Mouse (Mus musculus) midbrain, embryonic 12.5 days (tissue): ENCODE data around the gene Sgms1. TPM values are rescaled to one million over a fixed set of nuclear protein-coding genes. Genes with fewer than 3 reads are reported as not detected.

ENCODE experiments used
- ATAC-seq: fragments of 200-750 bp; cut with Nextera tagmentation; 2 replicates; pipeline ENCODE4 v1.8.0; 2017; ENCODE audit warnings: low read depth, moderate TSS enrichment, moderate library complexity; ENCODE audit not compliant: low FRiP score
- H3K27ac ChIP-seq: fragments of 300-500 bp; sonication (generic); replicated peaks from 2 replicates; pipeline ENCODE4 v1.5.1; 2016; ENCODE audit warnings: mild to moderate bottlenecking
- H3K27me3 ChIP-seq: fragments of 300-500 bp; sonication (generic); 2 replicates; pipeline ENCODE4 v1.6.1; 2016; ENCODE audit warnings: mild to moderate bottlenecking
- H3K36me3 ChIP-seq: fragments of 300-500 bp; sonication (generic); 2 replicates; pipeline ENCODE4 v1.6.1; 2016
- H3K4me1 ChIP-seq: fragments of 300-500 bp; sonication (generic); 2 replicates; pipeline ENCODE4 v1.6.1; 2016
- H3K4me2 ChIP-seq: fragments of 300-500 bp; sonication (generic); replicated peaks from 2 replicates; pipeline ENCODE4 v1.6.1; 2016; ENCODE audit warnings: mild to moderate bottlenecking, moderate library complexity
- H3K4me3 ChIP-seq: fragments of 300-500 bp; sonication (generic); 2 replicates; pipeline ENCODE4 v1.5.1; 2016; ENCODE audit warnings: mild to moderate bottlenecking
- H3K9ac ChIP-seq: fragments of 300-500 bp; sonication (generic); replicated peaks from 2 replicates; pipeline ENCODE4 v1.6.1; 2016; ENCODE audit warnings: mild to moderate bottlenecking, moderate library complexity
- H3K9me3 ChIP-seq: fragments of 300-500 bp; sonication (generic); 2 replicates; pipeline ENCODE4 v1.6.1; 2016; ENCODE audit warnings: mild to moderate bottlenecking
- WGBS: fragments of 180-500 bp; shearing (Covaris S2); methylation state at CpG from one replicate; pipeline ENCODE4 v1.1.7; 2016; 5-methylcytosine and 5-hydroxymethylcytosine counted together
- polyA plus RNA-seq: library from polyadenylated mRNA; unstranded; fragments of >200 nt; fragmentation: Nextera tagmentation; extraction: Ambion mirVana; gene quantifications from 2 replicates; pipeline ENCODE4 v1.2.1, GENCODE M21; 2016

The Sgms1 gene
- polyA plus RNA-seq, 1 experiment from 2014 or later = 15.1 TPM

- H3K9me3 ChIP-seq = no peaks in the 10 kb centered on the region
- WGBS = 90% methylated on average over 3 of the region's 3 CpGs
- H3K4me3 ChIP-seq = no peak overlapping the region
- peaks cover 14% of the 10 kb centered on the region; the same call in 1 of the 2 replicates for H3K4me1 ChIP-seq
- H3K4me2 ChIP-seq = no peak overlapping the region
- no peaks in the 10 kb centered on the region for H3K36me3 ChIP-seq
- ATAC-seq = no peak
- no peaks in the 10 kb centered on the region for H3K27me3 ChIP-seq
- H3K27ac ChIP-seq = no peak overlapping the region
- H3K9ac ChIP-seq = no peak overlapping the region
These were observed 131.9 kb downstream of the Sgms1 start for GRCm38 (mm10) chr19:32257616-32258015.

GRCm38 (mm10) chr19:32256706-32257415, 132.7 kb downstream of the Sgms1 start:
- ATAC-seq = no peak

GRCm38 (mm10) chr19:32255429-32256185, 133.9 kb downstream of the Sgms1 start:
- H3K9ac ChIP-seq = no peak overlapping the region
- no peaks in the 10 kb centered on the region for H3K9me3 ChIP-seq
- WGBS = 17% methylated on average over 6 of the region's 6 CpGs
- no peak overlapping the region for H3K4me3 ChIP-seq
- no peak; the same call in 1 of the 2 replicates for ATAC-seq
- no peaks in the 10 kb centered on the region for H3K27me3 ChIP-seq
- peak overlapping the region; percentile 52 for H3K27ac ChIP-seq
- H3K4me2 ChIP-seq = 0 out of 2 replicates have a peak overlapping the region, but pooled peaks have one; percentile 7
- H3K36me3 ChIP-seq = no peaks in the 10 kb centered on the region
- peaks cover 14% of the 10 kb centered on the region; the same call in 1 of the 2 replicates for H3K4me1 ChIP-seq

More at GRCm38 (mm10) chr19:32256706-32257415, 132.7 kb downstream of the Sgms1 start:
- H3K4me3 ChIP-seq = no peak overlapping the region
- no peak overlapping the region for H3K9ac ChIP-seq
- no peak overlapping the region for H3K27ac ChIP-seq
- H3K36me3 ChIP-seq = no peaks in the 10 kb centered on the region
- no peak overlapping the region for H3K4me2 ChIP-seq
- no peaks in the 10 kb centered on the region for H3K27me3 ChIP-seq
- peaks cover 14% of the 10 kb centered on the region; the same call in 1 of the 2 replicates for H3K4me1 ChIP-seq
- 76% methylated on average over 4 of the region's 4 CpGs for WGBS
- H3K9me3 ChIP-seq = no peaks in the 10 kb centered on the region

GRCm38 (mm10) chr19:32254739-32255344, 134.7 kb downstream of the Sgms1 start:
- no peak for ATAC-seq
- Histone ChIP-seq H3K27ac (peak overlapping the region; percentile 52), H3K4me2 (no peak overlapping the region), H3K4me3 (no peak overlapping the region), H3K27me3 (no peaks in the 10 kb centered on the region), H3K9me3 (no peaks in the 10 kb centered on the region), H3K9ac (no peak overlapping the region), H3K4me1 (peaks cover 14% of the 10 kb centered on the region; the same call in 1 of the 2 replicates), H3K36me3 (no peaks in the 10 kb centered on the region)
- 16% methylated on average over 8 of the region's 8 CpGs for WGBS

GRCm38 (mm10) chr19:32254204-32254603, 135.3 kb downstream of the Sgms1 start:
- Histone ChIP-seq H3K27ac (no peak overlapping the region), H3K27me3 (no peaks in the 10 kb centered on the region), H3K9ac (no peak overlapping the region), H3K4me1 (peaks cover 14% of the 10 kb centered on the region; the same call in 1 of the 2 replicates), H3K4me2 (no peak overlapping the region), H3K4me3 (no peak overlapping the region), H3K36me3 (no peaks in the 10 kb centered on the region), H3K9me3 (no peaks in the 10 kb centered on the region)
- 67% methylated on average over 2 of the region's 2 CpGs for WGBS
- ATAC-seq = no peak

GRCm38 (mm10) chr19:32252987-32253386, 136.5 kb downstream of the Sgms1 start:
- Histone ChIP-seq H3K9me3 (no peaks in the 10 kb centered on the region), H3K9ac (no peak overlapping the region), H3K27ac (no peak overlapping the region), H3K36me3 (no peaks in the 10 kb centered on the region), H3K4me2 (no peak overlapping the region), H3K4me1 (peaks cover 14% of the 10 kb centered on the region; the same call in 1 of the 2 replicates), H3K27me3 (no peaks in the 10 kb centered on the region), H3K4me3 (no peak overlapping the region)
- WGBS = 87% methylated on average over 7 of the region's 7 CpGs
- no peak for ATAC-seq

- H3K9ac ChIP-seq = no peak overlapping the region
- no peak overlapping the region for H3K27ac ChIP-seq
- H3K27me3 ChIP-seq = no peaks in the 10 kb centered on the region
- no peak overlapping the region for H3K4me2 ChIP-seq
- H3K4me1 ChIP-seq = peaks cover 14% of the 10 kb centered on the region; the same call in 1 of the 2 replicates
- H3K9me3 ChIP-seq = no peaks in the 10 kb centered on the region
- no peaks in the 10 kb centered on the region for H3K36me3 ChIP-seq
- no peak overlapping the region for H3K4me3 ChIP-seq
- no peak for ATAC-seq
- 62% methylated on average over 3 of the region's 3 CpGs for WGBS
These were observed 137.1 kb downstream of the Sgms1 start for GRCm38 (mm10) chr19:32252451-32252850.

GRCm38 (mm10) chr19:32249181-32250130, 140.1 kb downstream of the Sgms1 start:
- H3K9me3 ChIP-seq = no peaks in the 10 kb centered on the region
- no peak overlapping the region for H3K4me3 ChIP-seq
- H3K36me3 ChIP-seq = no peaks in the 10 kb centered on the region
- 92% methylated on average over 5 of the region's 5 CpGs for WGBS
- H3K27me3 ChIP-seq = no peaks in the 10 kb centered on the region
- no peak overlapping the region for H3K9ac ChIP-seq
- H3K27ac ChIP-seq = no peak overlapping the region
- no peaks in the 10 kb centered on the region for H3K4me1 ChIP-seq
- H3K4me2 ChIP-seq = no peak overlapping the region
- ATAC-seq = no peak

GRCm38 (mm10) chr19:32244881-32245280, 144.6 kb downstream of the Sgms1 start:
- 85% methylated on average over 4 of the region's 4 CpGs for WGBS
- Histone ChIP-seq H3K27me3 (no peaks in the 10 kb centered on the region), H3K36me3 (no peaks in the 10 kb centered on the region), H3K4me1 (no peaks in the 10 kb centered on the region), H3K4me3 (no peak overlapping the region), H3K27ac (no peak overlapping the region), H3K9ac (no peak overlapping the region), H3K9me3 (no peaks in the 10 kb centered on the region), H3K4me2 (no peak overlapping the region)
- ATAC-seq = no peak

- no peak for ATAC-seq
- Histone ChIP-seq H3K36me3 (no peaks in the 10 kb centered on the region), H3K27me3 (no peaks in the 10 kb centered on the region), H3K4me2 (no peak overlapping the region), H3K9ac (no peak overlapping the region), H3K9me3 (no peaks in the 10 kb centered on the region), H3K27ac (no peak overlapping the region), H3K4me3 (no peak overlapping the region), H3K4me1 (no peaks in the 10 kb centered on the region)
- WGBS = 94% methylated on average over 9 of the region's 9 CpGs
These were observed 146.3 kb downstream of the Sgms1 start for GRCm38 (mm10) chr19:32243246-32243645.

- no peaks in the 10 kb centered on the region for H3K4me1 ChIP-seq
- H3K27me3 ChIP-seq = no peaks in the 10 kb centered on the region
- H3K9me3 ChIP-seq = no peaks in the 10 kb centered on the region
- no peak overlapping the region for H3K4me3 ChIP-seq
- WGBS = 85% methylated on average over 4 of the region's 4 CpGs
- H3K27ac ChIP-seq = no peak overlapping the region
- no peak overlapping the region for H3K9ac ChIP-seq
- H3K4me2 ChIP-seq = no peak overlapping the region
- H3K36me3 ChIP-seq = no peaks in the 10 kb centered on the region
- no peak for ATAC-seq
These were observed 147.4 kb downstream of the Sgms1 start for GRCm38 (mm10) chr19:32242153-32242552.
